Mouse (Mus musculus): ENCODE measurements around the gene Zfp53.

DNA sequence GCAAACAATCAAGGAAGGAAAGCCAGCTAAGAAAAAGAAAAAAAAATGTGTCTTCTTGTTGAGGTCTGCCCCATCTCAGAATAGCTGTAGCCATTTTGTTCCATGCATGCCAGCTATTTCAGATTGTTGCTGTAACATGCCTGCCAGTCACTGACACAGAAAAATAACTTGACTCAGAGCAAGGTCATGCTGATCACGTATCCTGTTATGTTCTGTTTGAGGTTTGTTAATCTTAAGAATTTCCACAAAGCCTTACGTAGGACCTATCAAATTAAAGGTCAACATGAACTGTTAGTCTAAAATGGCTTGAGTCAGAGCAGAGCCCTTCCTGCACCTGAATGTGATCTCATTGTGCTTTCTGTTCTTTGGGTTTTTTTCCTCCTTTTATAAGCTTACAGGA, 47.9 kb downstream of the Zfp53 start:
- TF ChIP-seq CTCF (IDR thresholded peaks at IDR 0.05; ENCODE audit: low read depth, low read length) = no peak
- TF ChIP-seq GATA1 (IDR thresholded peaks at IDR 0.05; ENCODE audit: borderline replicate concordance, low read length) = no peak
- TF ChIP-seq POLR2AphosphoS5 (IDR thresholded peaks at IDR 0.05; ENCODE audit: insufficient replicate concordance, low read depth, low read length) = no peak
- no peak for TF ChIP-seq GATA2 (IDR thresholded peaks at IDR 0.05; ENCODE audit: borderline replicate concordance, low read depth, low read length)
- TF ChIP-seq TAL1 (conservative IDR thresholded peaks at IDR 0.05; ENCODE audit: low read depth, low read length) = no peak
